Mouse (Mus musculus) mesoderm, embryonic 11.5 days (tissue): ENCODE results near the gene Syap1.
"Not testable (repeated sequence)": the region's sequence is repeated elsewhere in the genome, so short reads cannot be mapped to it uniquely, and the experiment has no call there.

ENCODE experiments used
- DNase-seq: peaks from one replicate; pipeline ENCODE4 v3.0.0-alpha.2; 2012; ENCODE audit warnings: low read depth, low spot score

The Syap1 gene

DNA sequence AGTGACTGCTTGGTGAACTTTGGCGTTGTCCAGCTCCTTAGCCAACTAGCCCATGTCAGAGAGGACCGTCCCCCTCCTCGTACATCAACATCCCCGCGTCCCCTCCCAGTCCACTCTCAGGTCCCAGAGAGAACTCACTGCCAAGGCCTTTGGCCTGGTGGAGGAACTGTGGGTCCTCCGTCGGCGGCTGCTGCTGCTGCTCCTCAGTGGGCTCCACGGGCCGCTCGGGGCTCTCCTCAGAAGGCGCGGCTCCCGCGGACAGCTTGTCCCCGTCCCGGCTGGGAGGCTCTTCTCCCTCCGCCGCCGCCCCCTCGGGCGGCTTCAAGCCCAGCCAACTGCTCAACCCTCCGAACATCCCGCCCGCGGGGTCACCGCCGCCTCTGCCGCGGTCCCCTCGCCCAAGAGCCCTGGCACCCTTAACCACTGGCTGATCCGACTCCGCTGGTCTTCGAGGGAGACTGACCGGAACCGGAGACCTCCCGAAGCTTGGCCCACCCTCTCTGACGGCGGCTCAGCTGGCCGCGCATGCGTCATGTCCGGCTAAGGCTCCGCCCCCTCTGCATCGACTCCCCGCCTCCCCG, at the start of gene Syap1:
Gene Syap1 (minus strand): TSS at position 517 of the 581 bp plus-strand sequence.
- peak; percentile 88 for DNase-seq

DNA sequence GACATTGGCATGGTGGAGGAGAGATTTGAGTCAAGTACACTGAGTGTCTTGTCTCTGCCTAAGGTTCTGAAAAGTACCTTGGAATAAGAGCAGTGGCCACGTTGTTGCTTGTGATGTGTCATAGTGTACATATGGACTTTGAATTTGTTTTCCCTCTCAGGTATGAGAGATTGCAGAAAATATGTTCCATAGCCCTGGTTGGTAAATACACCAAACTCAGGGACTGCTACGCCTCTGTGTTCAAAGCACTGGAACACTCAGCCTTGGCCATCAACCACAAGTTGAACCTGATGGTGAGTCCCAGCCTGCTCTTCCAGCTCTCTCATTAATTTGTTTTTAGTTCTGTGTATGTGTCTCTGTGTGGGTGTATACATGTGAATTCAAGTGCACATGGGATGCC, 43.2 kb upstream of the Syap1 start:
- no peak for DNase-seq

DNA sequence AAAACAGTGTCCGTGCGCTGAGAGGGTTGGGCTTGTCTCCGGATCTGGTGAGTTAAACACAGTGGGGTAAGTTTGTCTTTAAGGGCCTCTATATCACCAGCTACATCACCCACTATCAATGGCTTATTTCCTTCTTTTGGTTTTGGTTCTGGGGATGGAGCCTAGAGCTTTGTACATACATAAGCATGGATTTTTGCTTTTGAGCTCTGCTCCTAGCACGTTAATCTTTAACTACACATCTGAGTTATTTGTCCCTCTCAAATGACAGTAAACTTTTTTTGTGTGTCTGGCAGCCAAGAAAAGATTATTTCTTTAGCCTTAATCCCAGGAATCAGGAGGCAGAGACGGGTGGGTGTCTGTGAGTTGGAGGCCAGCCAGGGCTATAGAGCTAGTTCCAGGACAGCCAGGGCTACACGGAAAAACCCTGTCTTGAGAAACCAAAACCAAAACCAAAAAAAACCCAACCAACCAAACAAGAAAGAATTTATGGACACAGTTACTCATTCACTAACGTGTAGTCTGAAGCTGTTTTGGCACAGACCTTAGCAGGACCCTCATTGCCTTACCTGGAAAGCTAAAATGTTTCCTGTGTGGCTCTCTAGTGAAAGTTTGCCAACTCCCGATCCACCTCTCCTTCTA, 33.4 kb upstream of the Syap1 start:
- no peak for DNase-seq

DNA sequence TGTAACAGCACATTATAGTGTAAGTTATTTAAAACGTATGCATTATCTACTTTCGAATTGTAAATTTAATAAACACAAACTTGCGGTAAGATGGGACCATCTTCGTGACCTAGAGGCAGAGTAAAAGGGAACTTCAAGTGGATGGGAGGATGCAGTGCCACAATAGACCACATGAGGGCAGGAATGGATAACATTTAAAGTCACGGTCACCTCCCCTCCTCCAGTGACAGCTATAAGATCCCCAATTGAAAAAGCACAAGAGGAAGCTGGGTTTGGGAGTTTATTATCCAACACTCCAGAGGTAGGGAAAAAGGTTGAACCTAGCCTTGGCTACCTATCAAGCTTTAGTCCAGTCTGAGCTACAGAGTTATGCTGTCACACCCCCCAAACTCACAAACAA, 27.4 kb upstream of the Syap1 start:
- DNase-seq, result peak; percentile 51

GRCm38 (mm10) chrX:162913651-162914050, 25.4 kb upstream of the Syap1 start:
- no peak for DNase-seq

DNA sequence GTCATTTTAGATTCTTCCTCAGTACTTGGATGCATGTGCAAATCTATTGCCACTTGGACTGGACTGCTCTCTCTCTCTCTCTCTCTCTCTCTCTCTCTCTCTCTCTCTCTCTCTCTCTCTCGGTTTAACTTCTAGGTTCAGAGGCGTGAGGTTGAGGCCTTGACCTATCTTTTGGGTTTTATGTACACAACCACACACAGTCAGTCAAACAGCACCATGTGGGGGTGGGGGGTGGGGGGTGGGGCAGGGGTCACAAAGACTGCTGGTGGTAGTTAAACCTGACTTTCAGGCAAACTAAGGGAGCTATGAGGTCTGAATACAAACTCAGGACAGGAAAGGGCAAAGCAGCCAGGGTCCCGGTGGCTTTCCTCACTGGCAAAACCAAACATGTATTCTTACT, 19.3 kb upstream of the Syap1 start:
- no peak for DNase-seq

DNA sequence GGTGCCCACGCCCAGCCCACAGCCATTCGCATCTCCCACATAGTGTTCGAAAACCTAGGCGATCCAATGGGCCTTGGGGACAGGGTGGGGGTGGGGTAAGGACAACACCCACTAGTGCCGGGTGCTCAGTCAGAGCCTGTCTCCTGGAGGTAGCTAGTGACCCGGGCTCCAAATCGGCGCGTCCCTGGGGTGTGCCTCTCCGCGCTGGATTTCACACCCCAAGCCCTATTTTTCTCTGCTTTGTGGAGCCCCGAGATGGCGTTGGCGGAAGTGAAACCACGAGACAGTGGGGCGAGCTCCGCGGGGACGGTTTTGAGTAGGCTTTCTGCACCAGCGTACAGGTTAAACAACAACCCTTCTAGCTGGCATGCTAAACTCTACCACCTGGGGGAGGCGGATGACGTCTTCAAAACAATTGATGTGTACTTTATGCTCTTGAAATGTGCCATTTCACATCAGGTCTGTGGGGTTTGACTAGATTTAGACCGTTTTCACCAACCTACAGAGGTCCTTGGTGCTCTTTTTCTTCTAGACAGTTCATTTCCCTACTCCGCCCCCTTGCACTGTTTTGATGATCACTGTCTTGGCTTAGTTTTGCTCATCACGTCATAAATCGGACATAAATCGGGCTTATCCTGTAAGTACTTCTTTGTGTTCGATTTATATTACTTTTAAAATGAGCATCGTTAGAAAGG, 13.9 kb upstream of the Syap1 start:
- DNase-seq, result peak; percentile 9

GRCm38 (mm10) chrX:162901371-162902039, 13.3 kb upstream of the Syap1 start:
- DNase-seq, result peak; percentile 61

DNA sequence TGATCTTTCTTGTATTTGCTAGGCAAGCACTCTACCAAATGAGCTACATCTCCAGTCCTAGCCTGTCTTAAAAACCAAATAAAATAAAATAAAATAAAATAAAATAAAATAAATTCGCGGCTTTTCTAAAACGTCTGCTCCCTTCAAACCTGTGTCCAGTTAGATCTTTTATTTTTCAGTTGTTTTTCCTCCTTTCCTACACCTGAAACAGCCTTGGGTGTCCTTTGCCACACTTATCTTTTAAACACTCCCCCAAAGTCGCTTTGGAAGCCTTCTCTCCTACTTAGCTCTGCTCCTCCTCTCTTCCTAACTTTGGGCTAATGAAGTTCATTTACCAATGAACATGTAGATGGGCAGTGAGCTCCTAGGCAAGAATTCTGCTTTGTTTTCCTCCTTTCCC, 12.7 kb upstream of the Syap1 start, which contains the start of gene Ctps2:
Gene Ctps2 (plus strand): TSS at position 301 of the 400 bp plus-strand sequence.
- no peak for DNase-seq

GRCm38 (mm10) chrX:162888575-162889223, 452 bp upstream of the Syap1 start:
- DNase-seq, result not testable (repeated sequence)

GRCm38 (mm10) chrX:162878236-162878635, 10.0 kb downstream of the Syap1 start:
- DNase-seq, result no peak

DNA sequence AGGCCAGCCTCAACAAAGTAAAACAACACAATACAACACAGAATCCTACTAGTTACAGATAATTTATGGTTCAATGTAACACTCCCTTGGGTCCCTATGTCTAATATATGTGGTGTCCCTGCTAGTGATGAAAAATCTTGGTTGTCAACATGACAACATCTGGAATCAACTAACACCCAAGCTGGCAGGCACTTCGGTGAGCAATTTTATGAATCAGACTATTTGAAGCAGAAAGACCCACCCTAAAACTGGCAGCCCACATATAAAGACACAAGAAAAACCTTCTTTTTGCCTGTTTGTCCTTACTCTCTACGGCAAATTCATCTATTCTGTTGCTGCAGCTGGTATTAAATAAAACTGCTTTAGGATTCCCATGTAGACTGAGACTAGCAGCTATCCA, 14.5 kb downstream of the Syap1 start:
- no peak for DNase-seq

DNA sequence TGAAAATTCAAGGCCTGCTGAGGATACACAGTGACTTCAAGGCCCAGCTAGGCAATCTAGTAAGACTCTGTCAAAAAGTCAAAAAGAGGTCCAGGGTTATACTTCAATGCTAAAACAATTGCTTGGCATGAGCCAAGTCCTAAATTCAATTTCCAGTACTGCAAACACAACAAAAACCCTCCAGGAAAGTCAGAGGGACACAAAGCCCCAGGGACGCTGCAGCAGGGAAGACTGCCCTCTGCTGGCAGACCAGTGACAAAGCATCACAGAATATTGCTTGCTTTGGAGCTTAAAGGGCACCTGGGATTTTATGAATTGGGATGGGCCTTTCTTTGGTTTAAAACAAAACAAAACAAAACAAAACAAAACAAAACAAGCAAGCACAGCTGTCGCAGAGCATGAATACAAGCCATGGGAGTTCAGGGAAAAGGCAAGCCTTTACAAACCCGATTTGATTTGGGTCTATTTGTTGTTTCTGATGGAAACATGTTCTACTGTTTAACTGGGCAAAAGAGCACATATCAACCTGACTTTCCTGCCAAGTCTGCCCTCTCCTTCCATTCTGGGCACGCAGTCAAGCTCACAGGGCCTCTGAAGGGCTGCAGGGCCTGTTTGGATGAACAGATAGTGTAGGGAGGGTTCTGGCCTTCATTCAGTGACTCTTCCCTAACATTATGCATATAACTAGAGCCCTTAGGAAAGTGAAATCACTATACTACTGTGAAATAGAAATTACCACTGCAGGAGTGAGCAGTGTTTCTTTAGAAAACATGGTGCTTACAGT, 16.3 kb downstream of the Syap1 start:
- peak; percentile 25 for DNase-seq

DNA sequence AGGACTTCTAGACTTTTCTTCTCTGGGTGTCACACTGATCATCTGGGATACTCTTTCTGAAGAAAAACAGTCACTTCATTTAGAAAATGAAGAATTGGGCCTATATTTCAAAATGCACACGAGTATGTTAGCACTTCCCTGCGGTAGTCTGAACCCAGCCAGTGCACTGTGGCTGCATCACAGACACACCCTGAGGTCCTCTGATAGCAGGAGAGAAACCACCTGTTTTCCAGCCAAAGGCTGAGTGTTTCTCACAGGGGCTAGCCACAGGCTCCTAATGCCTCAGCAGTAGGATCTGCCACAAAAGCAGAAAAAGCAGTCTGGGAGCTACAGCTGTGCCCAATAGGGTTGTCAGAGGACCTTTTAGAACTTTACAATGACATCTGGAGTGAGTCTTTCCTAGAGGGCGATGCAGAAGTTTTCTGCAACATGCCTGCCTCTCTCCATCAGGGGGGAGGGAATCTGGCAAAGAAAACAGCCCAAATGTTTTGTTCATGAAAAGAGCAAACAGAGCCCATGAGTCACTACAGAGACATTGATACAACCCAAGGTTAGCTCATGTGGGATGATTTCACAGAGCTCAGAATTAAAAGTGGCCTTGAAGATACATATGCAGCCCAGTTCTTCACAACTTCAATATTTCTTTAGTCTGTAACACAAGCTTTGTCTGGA, 19.8 kb downstream of the Syap1 start:
- no peak for DNase-seq

- no peak for DNase-seq
Measured at GRCm38 (mm10) chrX:162848682-162849081, 39.6 kb downstream of the Syap1 start.

- no peak for DNase-seq
Measured at GRCm38 (mm10) chrX:162845531-162845930, 42.7 kb downstream of the Syap1 start.

DNA sequence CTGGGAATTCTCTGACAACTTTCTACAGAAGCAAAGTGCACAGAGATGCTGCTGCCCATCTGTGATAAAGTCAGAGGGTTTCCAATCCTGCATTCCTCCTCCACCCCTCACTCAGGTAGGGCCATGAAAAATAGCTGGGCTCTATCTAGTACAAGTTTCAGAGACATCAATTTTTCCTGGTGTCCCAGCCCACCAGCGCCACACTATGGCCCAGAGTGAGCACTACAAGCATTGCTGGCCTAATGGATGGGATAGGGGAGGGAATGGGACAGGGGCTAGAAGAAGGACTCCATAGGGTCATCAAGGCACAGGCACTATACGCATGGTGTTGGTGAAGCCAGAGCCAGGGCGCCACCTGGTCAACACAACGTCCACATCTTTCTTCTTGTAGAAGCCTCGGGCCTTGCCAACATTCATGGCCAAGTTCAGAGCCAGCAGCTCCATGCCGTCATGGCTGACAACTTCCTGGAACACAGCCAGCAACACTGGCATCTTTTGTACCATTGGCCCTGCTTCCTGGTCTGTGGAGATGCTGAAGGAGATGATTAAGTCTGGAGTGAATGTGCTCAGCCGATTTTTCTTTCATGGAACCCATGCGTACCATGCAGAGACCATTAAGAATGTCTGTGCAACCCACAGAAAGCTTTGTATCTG, 43.7 kb downstream of the Syap1 start:
- no peak for DNase-seq

DNA sequence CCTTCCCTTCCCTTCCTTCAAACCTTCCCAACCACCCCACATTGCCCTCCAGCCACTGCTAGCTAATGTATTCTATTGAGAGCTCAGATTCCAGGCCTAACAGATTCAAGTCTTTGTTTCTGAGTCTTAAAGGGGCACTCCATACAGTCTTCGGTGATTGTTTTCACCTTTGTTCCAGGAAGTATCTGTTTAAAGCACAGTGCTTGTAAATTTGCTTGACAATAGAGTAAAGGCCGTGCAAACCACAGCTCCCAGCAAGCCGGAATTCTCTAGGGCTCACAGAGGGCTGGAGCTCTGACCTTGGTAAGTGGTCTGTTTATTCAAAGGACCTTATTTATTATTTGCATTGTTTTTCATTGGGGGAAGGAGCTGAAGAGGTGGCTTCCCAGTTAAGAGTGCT, 56.1 kb downstream of the Syap1 start:
- DNase-seq, result peak; percentile 26

- DNase-seq, result no peak
Measured at GRCm38 (mm10) chrX:162831542-162831941, 56.7 kb downstream of the Syap1 start.

GRCm38 (mm10) chrX:162831036-162831435, 57.2 kb downstream of the Syap1 start:
- DNase-seq, result no peak
